Mouse (Mus musculus): Measurements from ENCODE around the gene Pabpn1l.

- TF ChIP-seq GATA1 (IDR thresholded peaks at IDR 0.05; ENCODE audit: low read length) (no peak), TAL1 (IDR thresholded peaks at IDR 0.05; ENCODE audit: low read length) (no peak)
Observed at GRCm38 (mm10) chr8:122574667-122575251, 47.8 kb downstream of the Pabpn1l start.

Measured in erythroblast, embryonic 14.5 days (primary cell).